Mouse (Mus musculus) G1E (cell line): ENCODE results near the gene Kcnab1. TPM values are rescaled to one million over a fixed set of nuclear protein-coding genes. Genes with fewer than 3 reads are reported as not detected.

Experiments
- ATAC-seq: 2 replicates; pipeline ENCODE4 v1.8.0; 2016; ENCODE audit warnings: mild to moderate bottlenecking; ENCODE audit not compliant: insufficient number of reproducible peaks, poor library complexity, low FRiP score, severe bottlenecking; ENCODE audit errors: extremely low read depth
- DNase-seq: peaks from one replicate; pipeline ENCODE4 v3.0.0; 2012; ENCODE audit warnings: low spot score
- H3K27me3 ChIP-seq: 2 replicates; pipeline ENCODE4 v1.6.1; 2012; ENCODE audit warnings: mild to moderate bottlenecking, low read length, inconsistent platforms; ENCODE audit not compliant: insufficient read depth
- H3K36me3 ChIP-seq: replicated peaks from 2 replicates; pipeline ENCODE3; 2012; ENCODE audit warnings: mild to moderate bottlenecking, inconsistent platforms
- H3K4me1 ChIP-seq: 2 replicates; pipeline ENCODE4 v1.6.1; 2012; ENCODE audit warnings: low read depth, low read length, inconsistent platforms, mixed read lengths; ENCODE audit not compliant: insufficient read depth
- H3K4me3 ChIP-seq: 2 replicates; pipeline ENCODE4 v1.5.1; 2012; ENCODE audit warnings: low read depth, mild to moderate bottlenecking, inconsistent platforms, low read length, moderate library complexity, mixed read lengths
- H3K9me3 ChIP-seq: replicated peaks from 2 replicates; pipeline ENCODE4 v1.6.1; 2012; ENCODE audit warnings: inconsistent platforms
- CTCF ChIP-seq: IDR thresholded peaks from 2 replicates; pipeline ENCODE4 v1.5.1; 2012; ENCODE audit warnings: low read depth, low read length, inconsistent platforms, mixed read lengths
- GATA1 ChIP-seq: IDR thresholded peaks from 2 replicates; pipeline ENCODE4 v1.6.1; 2012; ENCODE audit warnings: borderline replicate concordance, low read length, inconsistent platforms, mixed read lengths
- GATA2 ChIP-seq: IDR thresholded peaks from 2 replicates; pipeline ENCODE4 v1.6.1; 2012; ENCODE audit warnings: low read depth, low read length, inconsistent platforms, borderline replicate concordance
- POLR2AphosphoS5 ChIP-seq: IDR thresholded peaks from 2 replicates; pipeline ENCODE4 v1.6.1; 2012; ENCODE audit warnings: low read depth, low read length, inconsistent platforms; ENCODE audit not compliant: insufficient replicate concordance
- TAL1 ChIP-seq: conservative IDR thresholded peaks from 2 replicates; pipeline ENCODE4 v1.6.1; 2012; ENCODE audit warnings: low read depth, low read length, inconsistent platforms, mixed read lengths
- polyA plus RNA-seq: library from polyadenylated mRNA; stranded (reverse); fragments of >175 nt; gene quantifications from 2 replicates; pipeline ENCODE4 v1.2.3, GENCODE M21; 2012
- total RNA-seq, 2 experiments: library from RNA; stranded (forward) in 1 of 2; stranded (reverse) in 1 of 2; fragments of 200-1000 nt in 1 of 2; fragments of >200 nt in 1 of 2; fragmentation: Nextera tagmentation in 1 of 2; gene quantifications; 2 replicates each; pipeline ENCODE4 v1.2.3; 2014 to 2017

Kcnab1 gene
- total and polyA plus RNA-seq, 3 experiments = 0.22 TPM; not detected in 2

GRCm38 (mm10) chr3:65319248-65320008, 210.2 kb downstream of the Kcnab1 start:
- H3K27me3 ChIP-seq = no peaks in the 10 kb centered on the region
- H3K36me3 ChIP-seq = no peaks in the 10 kb centered on the region
- no peak overlapping the region for H3K4me3 ChIP-seq
- TF ChIP-seq GATA1 = no peak
- TF ChIP-seq POLR2AphosphoS5 = no peak
- no peak for TF ChIP-seq TAL1
- TF ChIP-seq GATA2 = no peak
- TF ChIP-seq CTCF = no peak
- no peaks in the 10 kb centered on the region for H3K9me3 ChIP-seq
- no peak for ATAC-seq
- H3K4me1 ChIP-seq = no peaks in the 10 kb centered on the region
- DNase-seq = no peak

- no peaks in the 10 kb centered on the region for H3K36me3 ChIP-seq
- TF ChIP-seq GATA2 (no peak), POLR2AphosphoS5 (no peak), GATA1 (no peak), CTCF (no peak), TAL1 (no peak)
- no peaks in the 10 kb centered on the region for H3K4me1 ChIP-seq
- H3K9me3 ChIP-seq = no peaks in the 10 kb centered on the region
- ATAC-seq = no peak
- DNase-seq = no peak
- no peak overlapping the region for H3K4me3 ChIP-seq
- H3K27me3 ChIP-seq = no peaks in the 10 kb centered on the region; the same call in 1 of the 2 replicates
These were observed 211.8 kb downstream of the Kcnab1 start for GRCm38 (mm10) chr3:65320990-65321389.

- Histone ChIP-seq H3K27me3 (peaks cover 3% of the 10 kb centered on the region; the same call in 1 of the 2 replicates), H3K36me3 (no peaks in the 10 kb centered on the region), H3K4me3 (no peak overlapping the region), H3K4me1 (no peaks in the 10 kb centered on the region), H3K9me3 (no peaks in the 10 kb centered on the region)
- no peak for DNase-seq
- ATAC-seq = no peak
- TF ChIP-seq GATA1 (no peak), GATA2 (no peak), CTCF (no peak), POLR2AphosphoS5 (no peak), TAL1 (no peak)
These were observed 213.0 kb downstream of the Kcnab1 start for GRCm38 (mm10) chr3:65321981-65322779.

GRCm38 (mm10) chr3:65325254-65325653, 216.1 kb downstream of the Kcnab1 start:
- H3K4me1 ChIP-seq = no peaks in the 10 kb centered on the region
- H3K4me3 ChIP-seq = no peak overlapping the region
- H3K27me3 ChIP-seq = peaks cover 3% of the 10 kb centered on the region; the same call in 1 of the 2 replicates
- DNase-seq (no peak), ATAC-seq (no peak)
- H3K9me3 ChIP-seq = no peaks in the 10 kb centered on the region
- TF ChIP-seq POLR2AphosphoS5 = no peak
- no peak for TF ChIP-seq TAL1
- no peak for TF ChIP-seq GATA1
- no peak for TF ChIP-seq GATA2
- no peak for TF ChIP-seq CTCF
- no peaks in the 10 kb centered on the region for H3K36me3 ChIP-seq

- no peaks in the 10 kb centered on the region for H3K4me1 ChIP-seq
- TF ChIP-seq GATA2 = no peak
- TF ChIP-seq TAL1 = no peak
- no peak for TF ChIP-seq POLR2AphosphoS5
- no peak for TF ChIP-seq CTCF
- TF ChIP-seq GATA1 = no peak
- no peaks in the 10 kb centered on the region for H3K9me3 ChIP-seq
- ATAC-seq = no peak
- no peak for DNase-seq
- H3K4me3 ChIP-seq = no peak overlapping the region
- H3K27me3 ChIP-seq = peaks cover 3% of the 10 kb centered on the region; the same call in 1 of the 2 replicates
- H3K36me3 ChIP-seq = no peaks in the 10 kb centered on the region
These were observed 219.6 kb downstream of the Kcnab1 start for GRCm38 (mm10) chr3:65328814-65329213.

- Histone ChIP-seq H3K4me1 (no peaks in the 10 kb centered on the region), H3K9me3 (no peaks in the 10 kb centered on the region), H3K36me3 (no peaks in the 10 kb centered on the region), H3K4me3 (no peak overlapping the region), H3K27me3 (no peaks in the 10 kb centered on the region)
- no peak for ATAC-seq
- no peak for DNase-seq
- TF ChIP-seq CTCF (no peak), GATA2 (no peak)
These were observed 228.8 kb downstream of the Kcnab1 start for GRCm38 (mm10) chr3:65337835-65338464.
